Mouse (Mus musculus) E14TG2a.4 (cell line): ENCODE results near the gene Mdh1b.

Experiments
- CTCF ChIP-seq: conservative IDR thresholded peaks from 2 replicates; pipeline ENCODE4 v1.5.1; 2014; ENCODE audit warnings: low read length
- NANOG ChIP-seq: IDR thresholded peaks from 2 replicates; pipeline ENCODE4 v1.6.1; 2014; ENCODE audit warnings: borderline replicate concordance, low read length, mixed read lengths

DNA sequence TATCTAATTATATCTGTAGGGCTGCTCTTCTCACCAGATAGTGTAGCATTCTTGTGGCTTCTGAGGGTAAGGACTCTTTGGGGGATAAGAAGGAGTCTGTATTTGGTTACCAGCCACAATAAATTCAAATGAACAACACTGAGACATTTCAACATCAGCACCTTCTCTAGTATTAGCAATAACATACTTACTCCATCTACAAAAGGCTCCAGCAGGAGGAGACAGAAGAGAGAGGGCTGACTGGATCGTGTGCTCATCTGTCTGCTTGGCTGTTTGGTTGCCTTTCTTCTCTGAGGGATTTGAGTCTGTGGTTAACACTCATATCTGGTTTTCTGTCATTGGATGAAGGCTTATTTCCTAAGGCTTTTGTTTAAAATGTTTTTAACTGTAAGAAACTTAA, 46.3 kb upstream of the Mdh1b start:
- TF ChIP-seq CTCF (no peak), NANOG (no peak)
